Mouse (Mus musculus) liver, adult 2 months (tissue): Measurements from ENCODE around the gene Gm49336.

Source experiments
- CTCF ChIP-seq: fragments of 200-500 bp; IDR thresholded peaks from 2 replicates; pipeline ENCODE4 v1.5.1; 2011; ENCODE audit warnings: low read depth, low read length, control low read depth
- POLR2A ChIP-seq: fragments of 200-500 bp; IDR thresholded peaks from 2 replicates; pipeline ENCODE4 v1.6.1; 2011; ENCODE audit warnings: low read length, control low read depth; ENCODE audit not compliant: insufficient read depth; ENCODE audit errors: extremely low read depth

- no peak for TF ChIP-seq POLR2A
- TF ChIP-seq CTCF: no peak
Observed at GRCm38 (mm10) chr14:60209166-60209565, 42.1 kb downstream of the Gm49336 start.
